Mouse (Mus musculus): ENCODE results near the gene Ptprm. TPM values are rescaled to one million over a fixed set of nuclear protein-coding genes. Genes with fewer than 3 reads are reported as not detected.
A peak's percentile ranks its signal among the peaks of the same experiment; 100 is the strongest.

Ptprm gene
- polyA plus RNA-seq, 1 experiment from 2014 or later: 5.7 TPM

DNA sequence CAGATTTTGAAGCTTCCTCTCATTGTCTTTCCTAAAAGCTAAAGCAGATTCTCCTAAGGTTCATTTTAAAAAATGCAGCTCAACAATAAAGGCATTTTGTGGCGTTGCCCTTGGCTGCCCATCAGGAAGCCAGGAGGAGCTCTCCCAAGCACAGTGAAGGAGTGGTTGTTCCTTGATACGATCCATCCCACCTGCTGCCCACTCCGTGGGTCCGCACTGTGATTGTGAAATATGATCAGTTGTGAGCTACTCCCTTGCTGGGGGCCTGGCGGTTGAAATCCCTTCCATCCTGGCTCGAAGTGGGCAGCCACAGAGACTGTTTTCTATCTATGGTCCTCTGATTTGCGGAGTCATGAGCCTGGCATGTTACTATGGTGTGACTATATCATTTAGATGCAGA lies 610.9 kb downstream of the Ptprm start:
- H3K4me1 ChIP-seq: no peaks in the 10 kb centered on the region
- no peak overlapping the region for H3K27ac ChIP-seq
- no peak overlapping the region for H3K9ac ChIP-seq
- no peaks in the 10 kb centered on the region for H3K27me3 ChIP-seq
- no peak for ATAC-seq
- 79% methylated on average over 7 of the region's 7 CpGs for WGBS
- H3K4me3 ChIP-seq: no peak overlapping the region
- no peaks in the 10 kb centered on the region for H3K9me3 ChIP-seq (replicated peaks)
- no peak overlapping the region for H3K4me2 ChIP-seq
- H3K36me3 ChIP-seq (ENCODE audit: poor library complexity, severe bottlenecking): no peaks in the 10 kb centered on the region

- H3K4me2 ChIP-seq: no peak overlapping the region
- no peak overlapping the region for H3K27ac ChIP-seq
- peaks cover 3% of the 10 kb centered on the region; the same call in 1 of the 2 replicates for H3K4me1 ChIP-seq
- no peaks in the 10 kb centered on the region for H3K9me3 ChIP-seq (replicated peaks)
- H3K27me3 ChIP-seq: no peaks in the 10 kb centered on the region
- H3K4me3 ChIP-seq: no peak overlapping the region
- no peaks in the 10 kb centered on the region for H3K36me3 ChIP-seq (ENCODE audit: poor library complexity, severe bottlenecking)
- ATAC-seq: no peak
- no peak overlapping the region for H3K9ac ChIP-seq
- 69% methylated on average over 8 of the region's 8 CpGs for WGBS
Observed at GRCm38 (mm10) chr17:66738779-66739345, 615.4 kb downstream of the Ptprm start.

- 82% methylated on average over 6 of the region's 6 CpGs for WGBS
- H3K4me3 ChIP-seq: no peak overlapping the region
- no peak overlapping the region for H3K4me2 ChIP-seq
- ATAC-seq: no peak
- H3K4me1 ChIP-seq: peaks cover 3% of the 10 kb centered on the region; the same call in 1 of the 2 replicates
- no peak overlapping the region for H3K9ac ChIP-seq
- no peaks in the 10 kb centered on the region for H3K36me3 ChIP-seq (ENCODE audit: poor library complexity, severe bottlenecking)
- H3K27me3 ChIP-seq: no peaks in the 10 kb centered on the region
- no peak overlapping the region for H3K27ac ChIP-seq
- H3K9me3 ChIP-seq (replicated peaks): no peaks in the 10 kb centered on the region
Observed at GRCm38 (mm10) chr17:66738331-66738730, 615.9 kb downstream of the Ptprm start.

DNA sequence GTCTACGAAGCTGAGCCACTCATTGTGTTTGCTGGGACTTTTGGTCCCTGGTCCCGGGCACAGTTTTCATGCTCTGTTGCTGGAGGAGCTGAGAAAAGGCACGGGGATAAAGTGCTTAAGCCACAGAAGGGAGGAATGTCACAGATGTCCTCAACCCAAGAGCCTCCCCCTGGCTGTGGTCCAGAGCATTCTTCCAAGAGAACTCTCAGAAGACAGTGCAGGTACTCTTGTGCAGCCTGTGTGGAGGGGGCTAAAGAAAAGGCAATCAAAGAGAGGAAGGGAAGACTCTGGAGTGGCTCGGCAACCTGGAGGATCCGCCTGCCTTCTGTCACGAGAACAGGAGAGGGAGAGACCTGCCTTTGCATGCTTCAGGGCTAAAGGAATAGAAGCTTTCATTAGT lies 617.8 kb downstream of the Ptprm start:
- H3K27me3 ChIP-seq: no peaks in the 10 kb centered on the region
- no peaks in the 10 kb centered on the region for H3K9me3 ChIP-seq (replicated peaks)
- no peak overlapping the region for H3K27ac ChIP-seq
- 50% methylated on average over 6 of the region's 6 CpGs for WGBS
- no peaks in the 10 kb centered on the region for H3K36me3 ChIP-seq (ENCODE audit: poor library complexity, severe bottlenecking)
- no peak overlapping the region for H3K4me3 ChIP-seq
- ATAC-seq: no peak; the same call in 1 of the 2 replicates
- H3K4me2 ChIP-seq: no peak overlapping the region
- peaks cover 3% of the 10 kb centered on the region; the same call in 1 of the 2 replicates for H3K4me1 ChIP-seq
- H3K9ac ChIP-seq: no peak overlapping the region

GRCm38 (mm10) chr17:66733541-66733940 lies 620.7 kb downstream of the Ptprm start:
- Histone ChIP-seq H3K27ac (no peak overlapping the region), H3K4me2 (no peak overlapping the region), H3K9ac (no peak overlapping the region), H3K4me1 (peaks cover 3% of the 10 kb centered on the region; the same call in 1 of the 2 replicates), H3K27me3 (no peaks in the 10 kb centered on the region), H3K36me3 (ENCODE audit: poor library complexity, severe bottlenecking) (no peaks in the 10 kb centered on the region), H3K9me3 (replicated peaks) (no peaks in the 10 kb centered on the region), H3K4me3 (no peak overlapping the region)
- no peak for ATAC-seq
- WGBS: 68% methylated on average over 12 of the region's 12 CpGs

DNA sequence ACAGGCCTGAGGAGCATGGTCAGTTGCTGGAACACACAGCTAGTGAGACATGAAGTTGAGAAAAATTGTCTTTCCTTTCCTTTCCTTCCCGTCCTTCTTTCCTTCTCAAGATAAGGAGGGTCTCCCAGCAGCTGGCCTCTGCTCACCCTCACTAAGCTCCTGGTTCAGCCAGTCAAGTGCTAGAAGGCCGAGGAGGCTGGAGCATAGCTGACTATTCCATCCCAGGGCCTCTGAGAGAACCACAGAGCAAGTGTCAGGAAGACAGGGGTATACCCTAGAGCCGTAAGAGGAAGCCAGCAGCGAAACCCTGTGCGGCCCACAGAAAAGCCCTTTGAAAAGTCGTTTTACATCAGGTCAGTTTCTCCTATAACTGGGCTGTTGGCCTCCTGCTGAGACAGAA lies 624.3 kb downstream of the Ptprm start:
- H3K27me3 ChIP-seq: no peaks in the 10 kb centered on the region; the same call in 1 of the 2 replicates
- no peak overlapping the region for H3K27ac ChIP-seq
- no peaks in the 10 kb centered on the region for H3K36me3 ChIP-seq (ENCODE audit: poor library complexity, severe bottlenecking)
- no peak overlapping the region for H3K4me3 ChIP-seq
- no peak for ATAC-seq
- no peak overlapping the region for H3K9ac ChIP-seq
- no peaks in the 10 kb centered on the region for H3K9me3 ChIP-seq (replicated peaks)
- no peak overlapping the region for H3K4me2 ChIP-seq
- no peaks in the 10 kb centered on the region for H3K4me1 ChIP-seq
- WGBS: 60% methylated on average over 6 of the region's 6 CpGs

DNA sequence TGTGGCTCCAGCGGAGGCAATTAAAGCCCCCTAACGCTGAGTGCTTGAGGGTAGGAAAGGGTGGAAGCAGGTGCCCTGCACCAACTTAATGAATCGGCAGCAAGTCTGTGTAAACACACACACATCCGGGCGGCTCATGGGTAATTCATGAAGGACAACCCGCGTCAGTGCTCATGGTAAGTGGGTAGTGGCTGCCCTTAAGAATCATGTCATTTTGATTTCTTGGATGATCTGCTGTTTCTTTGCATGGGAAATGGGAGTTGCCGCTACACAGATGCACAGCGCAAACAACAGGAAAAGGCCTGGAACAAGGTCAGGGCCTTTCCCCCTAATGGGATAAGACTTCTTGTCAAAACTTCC lies 633.3 kb downstream of the Ptprm start:
- Histone ChIP-seq H3K27ac (no peak overlapping the region), H3K4me2 (no peak overlapping the region)
- 45% methylated on average over 9 of the region's 9 CpGs for WGBS

GRCm38 (mm10) chr17:66720200-66720991 lies 633.9 kb downstream of the Ptprm start:
- no peaks in the 10 kb centered on the region for H3K9me3 ChIP-seq (replicated peaks)
- no peak for ATAC-seq
- peaks cover 9% of the 10 kb centered on the region for H3K4me1 ChIP-seq
- no peak overlapping the region for H3K4me2 ChIP-seq
- no peaks in the 10 kb centered on the region for H3K36me3 ChIP-seq (ENCODE audit: poor library complexity, severe bottlenecking)
- H3K4me3 ChIP-seq: no peak overlapping the region
- no peak overlapping the region for H3K9ac ChIP-seq
- H3K27me3 ChIP-seq: no peaks in the 10 kb centered on the region
- WGBS: 52% methylated on average over 11 of the region's 11 CpGs
- H3K27ac ChIP-seq: no peak overlapping the region

More for the DNA sequence above, 633.3 kb downstream of the Ptprm start:
- H3K4me3 ChIP-seq: no peak overlapping the region
- H3K4me1 ChIP-seq: peaks cover 9% of the 10 kb centered on the region
- no peaks in the 10 kb centered on the region for H3K9me3 ChIP-seq (replicated peaks)
- no peak overlapping the region for H3K9ac ChIP-seq
- no peaks in the 10 kb centered on the region for H3K36me3 ChIP-seq (ENCODE audit: poor library complexity, severe bottlenecking)
- no peaks in the 10 kb centered on the region for H3K27me3 ChIP-seq
- peak; percentile 58; the same call in 1 of the 2 replicates for ATAC-seq

- WGBS: 90% methylated on average over 9 of the region's 9 CpGs
- ATAC-seq: no peak
- Histone ChIP-seq H3K9ac (no peak overlapping the region), H3K36me3 (ENCODE audit: poor library complexity, severe bottlenecking) (no peaks in the 10 kb centered on the region), H3K27ac (no peak overlapping the region), H3K4me2 (no peak overlapping the region), H3K4me3 (no peak overlapping the region), H3K9me3 (replicated peaks) (no peaks in the 10 kb centered on the region), H3K27me3 (no peaks in the 10 kb centered on the region), H3K4me1 (no peaks in the 10 kb centered on the region)
Observed at GRCm38 (mm10) chr17:66712456-66713205, 641.6 kb downstream of the Ptprm start.

- no peaks in the 10 kb centered on the region for H3K4me1 ChIP-seq
- no peak for ATAC-seq
- H3K4me2 ChIP-seq: no peak overlapping the region
- H3K9me3 ChIP-seq (replicated peaks): no peaks in the 10 kb centered on the region
- H3K27me3 ChIP-seq: no peaks in the 10 kb centered on the region
- H3K9ac ChIP-seq: no peak overlapping the region
- H3K4me3 ChIP-seq: no peak overlapping the region
- WGBS: 79% methylated on average over 6 of the region's 6 CpGs
- no peaks in the 10 kb centered on the region for H3K36me3 ChIP-seq (ENCODE audit: poor library complexity, severe bottlenecking)
- no peak overlapping the region for H3K27ac ChIP-seq
Observed at GRCm38 (mm10) chr17:66711221-66712016, 642.8 kb downstream of the Ptprm start.

GRCm38 (mm10) chr17:66710568-66710967 lies 643.7 kb downstream of the Ptprm start:
- H3K27me3 ChIP-seq: no peaks in the 10 kb centered on the region
- no peak overlapping the region for H3K4me2 ChIP-seq
- H3K9ac ChIP-seq: no peak overlapping the region
- no peaks in the 10 kb centered on the region for H3K36me3 ChIP-seq (ENCODE audit: poor library complexity, severe bottlenecking)
- no peaks in the 10 kb centered on the region for H3K4me1 ChIP-seq
- no peak overlapping the region for H3K27ac ChIP-seq
- H3K9me3 ChIP-seq (replicated peaks): no peaks in the 10 kb centered on the region
- no peak overlapping the region for H3K4me3 ChIP-seq
- WGBS: 62% methylated on average over 4 of the region's 4 CpGs
- ATAC-seq: no peak
